Mouse (Mus musculus) heart, adult 11 months (tissue): ENCODE results near the gene Osbpl2.
A peak's percentile ranks its signal among the peaks of the same experiment; 100 is the strongest.

Experiments used
- DNase-seq: peaks from one replicate; pipeline ENCODE4 v3.0.0; 2022

The Osbpl2 gene

GRCm38 (mm10) chr2:180118661-180119438, at the start of gene Osbpl2:
Osbpl2 (plus strand) TSS chr2:180119306.
- peak; percentile 100 for DNase-seq

- DNase-seq, result peak; percentile 92
Measured at GRCm38 (mm10) chr2:180069770-180070480, 49.2 kb upstream of the Osbpl2 start.

GRCm38 (mm10) chr2:180070481-180071453, 48.3 kb upstream of the Osbpl2 start, which contains the start of gene Mtg2:
Mtg2 (plus strand) TSS chr2:180070588.
- DNase-seq, result peak; percentile 99

- DNase-seq, result no peak
Measured at GRCm38 (mm10) chr2:180071671-180072070, 47.4 kb upstream of the Osbpl2 start.

GRCm38 (mm10) chr2:180072886-180073285, 46.2 kb upstream of the Osbpl2 start:
- DNase-seq, result no peak

GRCm38 (mm10) chr2:180077622-180078021, 41.5 kb upstream of the Osbpl2 start:
- no peak for DNase-seq

GRCm38 (mm10) chr2:180080680-180081079, 38.4 kb upstream of the Osbpl2 start:
- DNase-seq, result peak; percentile 54

- no peak for DNase-seq
Measured at GRCm38 (mm10) chr2:180083063-180083462, 36.0 kb upstream of the Osbpl2 start.

- no peak for DNase-seq
Measured at GRCm38 (mm10) chr2:180084565-180084964, 34.5 kb upstream of the Osbpl2 start.

- DNase-seq, result no peak
Measured at GRCm38 (mm10) chr2:180085926-180086636, 33.0 kb upstream of the Osbpl2 start.

- DNase-seq, result peak; percentile 83
Measured at GRCm38 (mm10) chr2:180086637-180087027, 32.5 kb upstream of the Osbpl2 start.

- DNase-seq, result no peak
Measured at GRCm38 (mm10) chr2:180087472-180087871, 31.6 kb upstream of the Osbpl2 start.

- DNase-seq, result peak; percentile 86
Measured at GRCm38 (mm10) chr2:180090285-180090684, 28.8 kb upstream of the Osbpl2 start.

- peak; percentile 74 for DNase-seq
Measured at GRCm38 (mm10) chr2:180095711-180096110, 23.4 kb upstream of the Osbpl2 start.

- DNase-seq, result peak; percentile 88
Measured at GRCm38 (mm10) chr2:180097585-180097984, 21.5 kb upstream of the Osbpl2 start.

GRCm38 (mm10) chr2:180098167-180098566, 20.9 kb upstream of the Osbpl2 start:
- DNase-seq, result peak; percentile 86

- DNase-seq, result peak; percentile 82
Measured at GRCm38 (mm10) chr2:180099529-180099928, 19.6 kb upstream of the Osbpl2 start.

GRCm38 (mm10) chr2:180103151-180103977, 15.7 kb upstream of the Osbpl2 start:
- peak; percentile 86 for DNase-seq

- DNase-seq, result no peak
Measured at GRCm38 (mm10) chr2:180103978-180104658, 15.0 kb upstream of the Osbpl2 start, which contains the start of gene Hrh3. Hrh3 (minus strand) TSS chr2:180104488.

- DNase-seq, result peak; percentile 97
Measured at GRCm38 (mm10) chr2:180104659-180105377, 14.3 kb upstream of the Osbpl2 start.
